Comparison of ENCODE assay signal across 15 mouse cellular contexts in the genomic region with DNA sequence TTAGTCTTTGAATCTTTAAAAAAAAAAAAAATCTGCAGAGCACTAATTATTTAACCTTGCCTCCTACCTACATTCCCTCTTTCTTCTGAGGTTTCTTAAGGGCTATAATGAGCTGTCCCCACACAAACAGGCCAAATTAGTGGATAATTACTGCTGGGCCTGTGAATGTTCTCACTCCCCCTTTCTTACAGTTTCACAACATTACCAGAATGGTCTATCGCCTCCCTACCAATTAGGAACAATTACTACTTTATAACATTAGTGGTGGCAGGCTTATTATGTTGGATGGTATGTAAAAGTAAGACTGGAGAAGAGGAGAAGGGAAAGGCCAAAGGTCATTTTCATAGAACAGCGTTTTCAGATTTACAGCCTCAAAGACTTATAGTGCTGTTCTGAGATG.
"Had no signal": no experiment of that assay in that cellular context is flagged by ENCODE, and none has a peak within 500 bp of the region (broad histone marks: within the 10 kb centered on the region; RNA-seq: fewer than 3 reads in every experiment).

No protein-coding gene starts in this region.

- H3K36me3 ChIP-seq: kidney, embryonic 15.5 days; limb, embryonic 10.5 days; liver, embryonic 15.5 days; midbrain, embryonic 15.5 days; neural tube, embryonic 12.5 days; stomach, embryonic 15.5 days had no signal

- H3K4me2 ChIP-seq: kidney, embryonic 15.5 days; liver, embryonic 11.5 days; liver, embryonic 15.5 days; midbrain, embryonic 15.5 days; neural tube, embryonic 12.5 days; stomach, embryonic 15.5 days had no signal

- ATAC-seq: lung, postnatal 0 days; midbrain, embryonic 15.5 days had no signal

- DNase-seq: kidney, postnatal 14 days; lung, adult 2 months; lung, postnatal 36 days; right cerebral cortex, postnatal 14 days; thymus, adult 2 months; thymus, postnatal 36 days had no signal

- H3K9me3 ChIP-seq: kidney, embryonic 15.5 days; limb, embryonic 10.5 days; liver, embryonic 15.5 days; midbrain, embryonic 15.5 days; neural tube, embryonic 12.5 days; stomach, embryonic 15.5 days had no signal

- H3K9ac ChIP-seq: kidney, embryonic 15.5 days; liver, embryonic 15.5 days; midbrain, embryonic 15.5 days; neural tube, embryonic 12.5 days; stomach, embryonic 15.5 days had no signal

- H3K27ac ChIP-seq: kidney, embryonic 15.5 days; left cerebral cortex, adult 2 months; limb, embryonic 10.5 days; liver, embryonic 15.5 days; midbrain, embryonic 15.5 days; neural tube, embryonic 12.5 days; stomach, embryonic 15.5 days had no signal

- H3K27me3 ChIP-seq: kidney, embryonic 15.5 days; liver, embryonic 15.5 days; midbrain, embryonic 15.5 days; neural tube, embryonic 12.5 days; stomach, embryonic 15.5 days had no signal

- H3K4me1 ChIP-seq: kidney, embryonic 15.5 days; limb, embryonic 10.5 days; liver, embryonic 15.5 days; midbrain, embryonic 15.5 days; neural tube, embryonic 12.5 days; stomach, embryonic 15.5 days had no signal

- H3K4me3 ChIP-seq: kidney, embryonic 15.5 days; left cerebral cortex, adult 2 months; limb, embryonic 10.5 days; liver, embryonic 15.5 days; midbrain, embryonic 15.5 days; neural tube, embryonic 12.5 days; stomach, embryonic 15.5 days had no signal
